Mouse (Mus musculus) spleen, adult 2 months (tissue): ENCODE results near the gene Fmnl3.

Experiments
- CTCF ChIP-seq: fragments of 200-500 bp; IDR thresholded peaks from 2 replicates; pipeline ENCODE4 v1.5.1; 2011; ENCODE audit warnings: mild to moderate bottlenecking, inconsistent platforms; ENCODE audit not compliant: insufficient read depth, insufficient read length, insufficient replicate concordance; ENCODE audit errors: extremely low read depth
- POLR2A ChIP-seq: fragments of 200-500 bp; IDR thresholded peaks from 2 replicates; pipeline ENCODE4 v1.6.1; 2011; ENCODE audit warnings: low read depth, low read length, inconsistent platforms

DNA sequence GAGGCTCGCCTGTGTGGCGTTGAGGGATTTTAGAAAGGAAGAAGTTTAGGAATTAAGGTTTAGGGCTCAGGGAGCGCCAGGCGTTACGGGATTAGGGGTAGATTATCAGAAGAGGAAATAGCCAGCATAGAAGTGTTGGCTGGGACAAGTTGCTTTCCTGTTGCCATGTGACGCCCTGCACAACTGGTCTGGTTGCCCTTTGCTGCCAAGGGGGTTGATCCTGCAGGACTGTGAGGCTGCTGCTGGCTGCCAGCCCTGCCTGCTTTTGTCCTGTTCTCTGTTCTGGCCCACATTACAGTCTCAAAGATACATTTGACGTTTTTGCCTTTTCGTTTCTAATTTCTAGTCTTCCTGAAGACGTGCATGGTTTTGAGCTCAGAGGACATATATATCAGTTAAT lies 34.9 kb upstream of the Fmnl3 start:
- no peak for TF ChIP-seq CTCF
- TF ChIP-seq POLR2A = no peak
